Mouse (Mus musculus): Measurements from ENCODE around the gene Gm9936. TPM values are rescaled to one million over a fixed set of nuclear protein-coding genes. Genes with fewer than 3 reads are reported as not detected.
A peak's percentile ranks its signal among the peaks of the same experiment; 100 is the strongest.

Gm9936 gene
- polyA plus RNA-seq, 1 experiment from 2014 or later = not detected

DNA sequence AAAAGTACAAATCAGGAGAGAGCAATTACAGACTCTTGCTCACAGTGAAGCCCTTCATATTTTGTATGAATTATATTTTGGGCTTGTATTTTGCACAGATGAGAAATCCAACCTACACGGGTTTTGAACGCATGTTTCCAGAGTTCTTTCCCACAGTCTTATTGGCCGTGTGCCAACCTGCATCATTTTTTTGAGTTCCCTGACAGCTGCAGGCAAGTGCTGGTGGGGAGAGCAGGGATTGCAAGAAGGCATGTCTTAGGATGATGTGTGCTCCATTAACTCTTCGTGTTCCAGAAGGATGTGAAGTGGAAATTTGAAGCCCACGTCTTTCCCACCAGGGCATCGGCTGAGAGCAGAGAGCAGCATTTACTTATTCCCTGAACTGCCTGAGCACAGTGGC, 41.9 kb downstream of the Gm9936 start:
- H3K27ac ChIP-seq (ENCODE audit: low read depth) = no peak overlapping the region
- 70% methylated on average over 6 of the region's 6 CpGs for WGBS (ENCODE audit: insufficient replicate concordance)
- no peak overlapping the region for H3K9ac ChIP-seq (replicated peaks)
- TF ChIP-seq CTCF (IDR thresholded peaks at IDR 0.05; ENCODE audit: low read depth) (no peak), EP300 (IDR thresholded peaks at IDR 0.05; ENCODE audit: low read depth) (no peak)
- H3K27me3 ChIP-seq (ENCODE audit: insufficient read depth, low read length) = no peaks in the 10 kb centered on the region
- H3K36me3 ChIP-seq (replicated peaks; ENCODE audit: insufficient read depth, low read length) = no peaks in the 10 kb centered on the region
- H3K4me3 ChIP-seq (ENCODE audit: low read depth, low read length) = no peak overlapping the region
- no peak overlapping the region for H3K4me2 ChIP-seq (ENCODE audit: low read depth, low read length)
- 0 out of 2 replicates have a peak, but pooled peaks cover 6% of the 10 kb centered on the region for H3K4me1 ChIP-seq (ENCODE audit: insufficient read depth)
- no peaks in the 10 kb centered on the region for H3K9me3 ChIP-seq (ENCODE audit: low read length)
- DNase-seq (peak; percentile 12), ATAC-seq (no peak)

DNA sequence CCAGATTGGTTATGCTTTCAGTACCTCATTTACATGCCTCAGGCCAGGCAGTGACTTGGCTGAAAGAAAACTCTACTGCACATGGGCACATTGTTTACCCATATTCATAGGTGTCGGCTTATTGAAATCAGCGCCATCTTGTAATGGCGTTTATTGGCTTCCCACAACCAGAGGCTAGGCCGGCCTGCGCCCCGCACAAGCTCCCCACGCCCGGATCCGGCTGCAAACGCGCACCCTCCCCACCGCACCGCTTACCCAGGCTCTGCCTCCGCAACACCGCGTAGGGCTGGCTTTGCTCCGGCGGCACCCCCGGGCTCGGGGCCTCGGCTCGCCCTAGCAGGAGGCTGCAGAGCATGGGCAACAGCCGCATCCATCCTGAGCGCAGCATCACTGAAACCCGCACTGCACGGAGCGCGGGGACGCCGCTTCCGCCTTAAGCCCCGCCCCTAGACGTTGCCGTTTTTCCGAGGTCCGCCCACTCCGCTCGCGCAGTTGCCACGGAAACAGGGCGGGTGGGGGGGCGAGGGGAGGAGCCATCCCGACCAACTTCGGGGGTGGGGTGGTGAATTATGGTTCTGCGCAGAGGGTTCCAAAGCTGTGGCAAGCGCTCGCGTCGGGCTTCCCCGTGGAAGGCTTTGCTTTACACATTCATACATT, 44.8 kb downstream of the Gm9936 start:
- no peak for TF ChIP-seq EP300 (IDR thresholded peaks at IDR 0.05; ENCODE audit: low read depth)
- no peak for TF ChIP-seq CTCF (IDR thresholded peaks at IDR 0.05; ENCODE audit: low read depth)

DNA sequence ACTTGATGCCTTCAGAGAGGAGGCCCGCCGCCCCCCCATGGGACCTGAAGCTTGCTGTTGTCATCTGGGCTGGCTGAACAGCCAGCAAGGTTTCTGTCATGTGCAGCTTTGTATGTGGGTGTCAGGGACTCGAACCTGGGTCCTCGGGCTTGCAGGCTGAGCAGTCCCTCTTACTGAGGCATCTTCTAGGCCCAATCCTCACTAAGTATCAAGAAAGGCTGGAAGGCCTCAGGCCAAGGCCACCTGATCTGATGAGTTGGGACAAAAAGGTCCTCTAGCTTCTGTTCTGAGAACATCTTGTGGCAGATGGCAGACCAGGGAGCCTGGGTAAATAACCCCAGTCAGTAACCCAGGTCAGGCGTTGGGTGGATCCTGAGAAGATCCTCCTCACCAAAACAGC, 48.7 kb downstream of the Gm9936 start:
- no peak overlapping the region for H3K4me3 ChIP-seq (ENCODE audit: low read depth, low read length)
- no peak overlapping the region for H3K4me2 ChIP-seq (ENCODE audit: low read depth, low read length)
- H3K27ac ChIP-seq (ENCODE audit: low read depth) = no peak overlapping the region
- ATAC-seq (no peak), DNase-seq (peak; percentile 16)
- H3K9ac ChIP-seq (replicated peaks) = no peak overlapping the region
- TF ChIP-seq CTCF (IDR thresholded peaks at IDR 0.05; ENCODE audit: low read depth) (no peak), EP300 (IDR thresholded peaks at IDR 0.05; ENCODE audit: low read depth) (no peak)
- WGBS (ENCODE audit: insufficient replicate concordance) = 77% methylated on average over 5 of the region's 5 CpGs
- no peaks in the 10 kb centered on the region for H3K27me3 ChIP-seq (ENCODE audit: insufficient read depth, low read length)
- no peaks in the 10 kb centered on the region for H3K9me3 ChIP-seq (ENCODE audit: low read length)
- H3K36me3 ChIP-seq (replicated peaks; ENCODE audit: insufficient read depth, low read length) = peaks cover 13% of the 10 kb centered on the region; the same call in 1 of the 2 replicates
- H3K4me1 ChIP-seq (ENCODE audit: insufficient read depth) = peaks cover 22% of the 10 kb centered on the region

More for the DNA sequence above, 44.8 kb downstream of the Gm9936 start:
- H3K36me3 ChIP-seq (replicated peaks; ENCODE audit: insufficient read depth, low read length) = no peaks in the 10 kb centered on the region; the same call in 1 of the 2 replicates
- peak overlapping the region; percentile 84 for H3K4me2 ChIP-seq (ENCODE audit: low read depth, low read length)
- ATAC-seq (peak; percentile 91), DNase-seq (peak; percentile 89)
- H3K4me3 ChIP-seq (ENCODE audit: low read depth, low read length) = peak overlapping the region; percentile 77
- peak overlapping the region; percentile 68 for H3K27ac ChIP-seq (ENCODE audit: low read depth)
- H3K9me3 ChIP-seq (ENCODE audit: low read length) = no peaks in the 10 kb centered on the region
- under 1% methylated on average over 50 of the region's 50 CpGs for WGBS (ENCODE audit: insufficient replicate concordance)
- no peaks in the 10 kb centered on the region for H3K27me3 ChIP-seq (ENCODE audit: insufficient read depth, low read length)
- H3K4me1 ChIP-seq (ENCODE audit: insufficient read depth) = 0 out of 2 replicates have a peak, but pooled peaks cover 6% of the 10 kb centered on the region
- H3K9ac ChIP-seq (replicated peaks) = peak overlapping the region; percentile 81

DNA sequence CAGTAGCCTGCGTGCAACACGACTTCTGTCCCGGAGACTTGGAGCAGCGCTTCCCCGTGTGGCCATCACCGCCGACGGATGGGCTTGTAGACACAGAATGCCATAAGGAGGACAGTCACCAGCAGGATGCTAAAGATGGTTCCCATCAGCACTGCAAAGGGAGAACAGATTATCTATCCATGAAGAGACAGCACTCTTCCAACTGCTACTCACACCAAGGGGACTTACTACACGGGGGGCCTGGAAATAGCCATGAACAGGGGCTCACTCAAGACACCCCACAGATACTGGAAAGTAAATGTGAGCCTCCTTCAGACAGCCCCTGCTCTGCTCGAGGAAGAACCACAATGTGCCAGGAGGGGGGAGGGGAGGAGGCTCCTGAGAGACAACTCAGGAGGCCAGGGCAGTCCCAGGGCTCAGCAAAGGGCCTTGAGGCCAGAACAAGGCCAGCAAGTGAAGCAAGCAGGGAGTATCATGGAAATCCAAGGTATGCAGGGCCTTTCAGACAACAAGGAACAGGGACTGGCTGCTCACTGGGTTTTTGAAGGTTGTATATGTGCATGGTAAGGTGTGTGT, 49.2 kb downstream of the Gm9936 start:
- ATAC-seq = no peak
- H3K9ac ChIP-seq (replicated peaks) = no peak overlapping the region
- peaks cover 22% of the 10 kb centered on the region for H3K4me1 ChIP-seq (ENCODE audit: insufficient read depth)
- H3K36me3 ChIP-seq (replicated peaks; ENCODE audit: insufficient read depth, low read length) = peaks cover 19% of the 10 kb centered on the region
- no peak for DNase-seq
- WGBS (ENCODE audit: insufficient replicate concordance) = 75% methylated on average over 10 of the region's 10 CpGs
- H3K4me3 ChIP-seq (ENCODE audit: low read depth, low read length) = no peak overlapping the region
- TF ChIP-seq CTCF (IDR thresholded peaks at IDR 0.05; ENCODE audit: low read depth) = no peak
- TF ChIP-seq EP300 (IDR thresholded peaks at IDR 0.05; ENCODE audit: low read depth) = no peak
- no peak overlapping the region for H3K27ac ChIP-seq (ENCODE audit: low read depth)
- no peak overlapping the region for H3K4me2 ChIP-seq (ENCODE audit: low read depth, low read length)
- H3K9me3 ChIP-seq (ENCODE audit: low read length) = no peaks in the 10 kb centered on the region
- H3K27me3 ChIP-seq (ENCODE audit: insufficient read depth, low read length) = no peaks in the 10 kb centered on the region

DNA sequence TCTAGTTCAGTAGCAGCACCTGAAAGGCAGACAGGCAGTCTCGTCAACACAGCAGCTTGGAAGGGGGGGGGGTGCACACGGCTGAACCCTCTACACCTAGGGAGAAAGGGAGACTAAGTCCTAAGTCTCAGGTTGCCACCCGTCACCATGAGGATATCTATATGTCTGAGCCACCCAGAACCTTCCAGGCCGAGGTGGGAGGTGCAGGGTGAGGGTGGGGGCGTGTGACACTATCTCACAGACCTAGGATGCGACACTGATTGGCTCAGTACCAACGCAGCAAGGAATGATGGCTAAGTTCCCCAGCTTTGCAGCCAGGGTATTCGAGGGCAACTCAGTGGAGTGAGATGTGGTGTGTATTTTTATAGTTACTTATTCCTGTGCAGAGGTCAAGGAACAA, 50.1 kb downstream of the Gm9936 start:
- no peaks in the 10 kb centered on the region for H3K27me3 ChIP-seq (ENCODE audit: insufficient read depth, low read length)
- no peaks in the 10 kb centered on the region for H3K9me3 ChIP-seq (ENCODE audit: low read length)
- no peak overlapping the region for H3K9ac ChIP-seq (replicated peaks)
- no peak overlapping the region for H3K4me3 ChIP-seq (ENCODE audit: low read depth, low read length)
- H3K4me1 ChIP-seq (ENCODE audit: insufficient read depth) = peaks cover 22% of the 10 kb centered on the region
- 55% methylated on average over 8 of the region's 8 CpGs for WGBS (ENCODE audit: insufficient replicate concordance)
- TF ChIP-seq CTCF (IDR thresholded peaks at IDR 0.05; ENCODE audit: low read depth) (no peak), EP300 (IDR thresholded peaks at IDR 0.05; ENCODE audit: low read depth) (no peak)
- H3K4me2 ChIP-seq (ENCODE audit: low read depth, low read length) = no peak overlapping the region
- ATAC-seq (no peak), DNase-seq (no peak)
- peaks cover 28% of the 10 kb centered on the region for H3K36me3 ChIP-seq (replicated peaks; ENCODE audit: insufficient read depth, low read length)
- H3K27ac ChIP-seq (ENCODE audit: low read depth) = 0 out of 2 replicates have a peak overlapping the region, but pooled peaks have one; percentile 6

DNA sequence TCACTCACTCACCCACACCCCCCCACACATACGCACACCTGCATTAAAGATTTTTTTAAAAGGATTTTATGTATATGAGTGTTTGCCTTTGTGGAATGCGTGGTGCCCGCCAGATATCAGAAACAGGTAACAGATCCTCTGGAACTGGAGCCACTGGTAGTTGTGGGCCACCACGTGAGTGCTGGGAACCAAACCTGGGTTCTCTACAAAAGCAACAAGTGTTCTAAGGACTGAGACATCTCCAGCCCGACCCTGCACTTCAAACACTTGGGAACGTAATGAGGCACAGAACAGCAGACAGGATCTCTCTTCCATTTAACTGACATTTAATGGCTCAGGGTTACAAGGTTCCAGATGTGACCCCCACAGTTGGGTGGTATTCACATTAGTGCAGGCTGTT, 50.6 kb downstream of the Gm9936 start:
- ATAC-seq (no peak), DNase-seq (no peak)
- H3K36me3 ChIP-seq (replicated peaks; ENCODE audit: insufficient read depth, low read length) = peaks cover 32% of the 10 kb centered on the region
- 55% methylated on average over 6 of the region's 6 CpGs for WGBS (ENCODE audit: insufficient replicate concordance)
- no peak overlapping the region for H3K4me2 ChIP-seq (ENCODE audit: low read depth, low read length)
- no peaks in the 10 kb centered on the region for H3K9me3 ChIP-seq (ENCODE audit: low read length)
- H3K9ac ChIP-seq (replicated peaks) = no peak overlapping the region
- no peak for TF ChIP-seq EP300 (IDR thresholded peaks at IDR 0.05; ENCODE audit: low read depth)
- no peak for TF ChIP-seq CTCF (IDR thresholded peaks at IDR 0.05; ENCODE audit: low read depth)
- peak overlapping the region; percentile 82; the same call in 1 of the 2 replicates for H3K27ac ChIP-seq (ENCODE audit: low read depth)
- no peak overlapping the region for H3K4me3 ChIP-seq (ENCODE audit: low read depth, low read length)
- no peaks in the 10 kb centered on the region for H3K27me3 ChIP-seq (ENCODE audit: insufficient read depth, low read length)
- peaks cover 22% of the 10 kb centered on the region for H3K4me1 ChIP-seq (ENCODE audit: insufficient read depth)

Measured in liver, postnatal 0 days (tissue).